Mouse (Mus musculus) MEL (cell line): ENCODE results near the gene Stk38l. TPM values are rescaled to one million over a fixed set of nuclear protein-coding genes. Genes with fewer than 3 reads are reported as not detected.

Experiments
- DNase-seq: peaks from one replicate; pipeline ENCODE4 v3.0.0; 2011; ENCODE audit warnings: low read depth, low spot score
- H3K27ac ChIP-seq: 2 replicates; pipeline ENCODE4 v1.5.1; 2012; ENCODE audit warnings: low read depth, mild to moderate bottlenecking, control low read depth, low read length, moderate library complexity; ENCODE audit not compliant: control insufficient read depth
- H3K27me3 ChIP-seq, 2 experiments: fragments of 150-350 bp in 1 of 2; sonication (generic) in 1 of 2; 2 replicates each; pipeline ENCODE4 v1.6.1; 2012; ENCODE audit warnings: low read length in 2 of 2, mild to moderate bottlenecking in 2 of 2, improper control_type of control experiment in 1 of 2, moderate library complexity in 1 of 2; ENCODE audit not compliant: insufficient read depth in 2 of 2, control insufficient read depth in 1 of 2
- H3K36me3 ChIP-seq, 2 experiments: 2 replicates each; pipeline ENCODE4 v1.6.1; 2012 to 2014; ENCODE audit warnings: low read length in 2 of 2, improper control_type of control experiment in 1 of 2, inconsistent platforms in 1 of 2, mild to moderate bottlenecking in 1 of 2; ENCODE audit not compliant: insufficient read depth in 2 of 2, control insufficient read depth in 1 of 2
- H3K4me1 ChIP-seq, 2 experiments: fragments of 150-350 bp in 1 of 2; sonication (generic) in 1 of 2; 2 replicates each; pipeline ENCODE4 v1.6.1; 2012; ENCODE audit warnings: low read length in 2 of 2, improper control_type of control experiment in 1 of 2, mild to moderate bottlenecking in 1 of 2; ENCODE audit not compliant: insufficient read depth in 2 of 2, control insufficient read depth in 1 of 2
- H3K4me3 ChIP-seq, 2 experiments: fragments of 150-350 bp in 1 of 2; sonication (generic) in 1 of 2; 2 replicates each; pipeline ENCODE4 v1.5.1; 2012; ENCODE audit warnings: low read depth in 2 of 2, low read length in 2 of 2, mild to moderate bottlenecking in 2 of 2, moderate library complexity in 2 of 2, control low read depth in 1 of 2, improper control_type of control experiment in 1 of 2; ENCODE audit not compliant: control insufficient read depth in 1 of 2, insufficient read depth in 1 of 2
- H3K79me2 ChIP-seq: 2 replicates; pipeline ENCODE4 v1.6.1; 2012; ENCODE audit warnings: mild to moderate bottlenecking, low read length, moderate library complexity; ENCODE audit not compliant: control insufficient read depth, poor library complexity, insufficient read depth
- H3K9ac ChIP-seq: 2 replicates; pipeline ENCODE4 v1.6.1; 2012; ENCODE audit warnings: low read depth, mild to moderate bottlenecking, control low read depth, low read length, moderate library complexity; ENCODE audit not compliant: control insufficient read depth, poor library complexity, severe bottlenecking
- H3K9me3 ChIP-seq: fragments of 150-350 bp; sonication (generic); replicated peaks from 2 replicates; pipeline ENCODE4 v1.6.1; 2012; ENCODE audit warnings: mild to moderate bottlenecking, low read length, improper control_type of control experiment, moderate library complexity; ENCODE audit not compliant: insufficient read depth
- BHLHE40 ChIP-seq: IDR thresholded peaks from 2 replicates; pipeline ENCODE4 v1.6.1; 2012; ENCODE audit warnings: low read depth, mild to moderate bottlenecking, inconsistent platforms, low read length, improper control_type of control experiment, borderline replicate concordance
- CTCF ChIP-seq, 3 experiments: IDR thresholded peaks in 2 of 3; conservative IDR thresholded peaks in 1 of 3; 2 replicates each; pipeline ENCODE4 v1.5.1; 2011 to 2012; ENCODE audit warnings: low read length in 3 of 3, low read depth in 2 of 3, mild to moderate bottlenecking in 2 of 3, improper control_type of control experiment in 1 of 3, inconsistent platforms in 1 of 3, mixed read lengths in 1 of 3, moderate library complexity in 1 of 3; ENCODE audit not compliant: control insufficient read depth in 1 of 3, insufficient read depth in 1 of 3, poor library complexity in 1 of 3, severe bottlenecking in 1 of 3
- ETS1 ChIP-seq: IDR thresholded peaks from 2 replicates; pipeline ENCODE4 v1.6.1; 2012; ENCODE audit warnings: low read depth, mild to moderate bottlenecking, inconsistent platforms, low read length, improper control_type of control experiment, moderate library complexity
- GATA1 ChIP-seq: IDR thresholded peaks from 2 replicates; pipeline ENCODE4 v1.6.1; 2011; ENCODE audit warnings: low read depth, low read length, improper control_type of control experiment
- KAT2A ChIP-seq: conservative IDR thresholded peaks from 2 replicates; pipeline ENCODE4 v1.6.1; 2012; ENCODE audit warnings: low read depth, low read length, improper control_type of control experiment, inconsistent platforms
- MAZ ChIP-seq: IDR thresholded peaks from 2 replicates; pipeline ENCODE4 v1.6.1; 2012; ENCODE audit warnings: low read depth, mild to moderate bottlenecking, inconsistent platforms, low read length, improper control_type of control experiment
- MXI1 ChIP-seq: IDR thresholded peaks from 2 replicates; pipeline ENCODE4 v1.6.1; 2011; ENCODE audit warnings: mild to moderate bottlenecking, low read depth, low read length, improper control_type of control experiment
- MYB ChIP-seq: IDR thresholded peaks from 2 replicates; pipeline ENCODE4 v1.6.1; 2011; ENCODE audit warnings: mild to moderate bottlenecking, low read depth, low read length, improper control_type of control experiment
- NELFE ChIP-seq: IDR thresholded peaks from 2 replicates; pipeline ENCODE4 v1.6.1; 2011; ENCODE audit warnings: low read depth, low read length, improper control_type of control experiment
- POLR2A ChIP-seq, 2 experiments: IDR thresholded peaks; 2 replicates each; pipeline ENCODE4 v1.6.1; 2011 to 2012; ENCODE audit warnings: low read length in 2 of 2, mild to moderate bottlenecking in 2 of 2, control low read depth in 1 of 2, improper control_type of control experiment in 1 of 2, low read depth in 1 of 2, moderate library complexity in 1 of 2; ENCODE audit not compliant: control insufficient read depth in 1 of 2, insufficient read depth in 1 of 2, poor library complexity in 1 of 2
- POLR2AphosphoS2 ChIP-seq: IDR thresholded peaks from 2 replicates; pipeline ENCODE4 v1.6.1; 2011; ENCODE audit warnings: low read length, improper control_type of control experiment
- RAD21 ChIP-seq: IDR thresholded peaks from 2 replicates; pipeline ENCODE4 v1.6.1; 2011; ENCODE audit warnings: mild to moderate bottlenecking, low read depth, low read length, improper control_type of control experiment
- SIN3A ChIP-seq: IDR thresholded peaks from 2 replicates; pipeline ENCODE4 v1.6.1; 2012; ENCODE audit warnings: low read length, improper control_type of control experiment, inconsistent platforms
- TBP ChIP-seq: IDR thresholded peaks from 2 replicates; pipeline ENCODE4 v1.8.0; 2011; ENCODE audit warnings: low read depth, low read length, improper control_type of control experiment
- USF1 ChIP-seq: IDR thresholded peaks from 2 replicates; pipeline ENCODE4 v1.6.1; 2014; ENCODE audit warnings: low read depth, mild to moderate bottlenecking, inconsistent platforms, low read length, improper control_type of control experiment, moderate library complexity
- USF2 ChIP-seq, 2 experiments: IDR thresholded peaks; 2 replicates each; pipeline ENCODE4 v1.6.1; 2011 to 2012; ENCODE audit warnings: improper control_type of control experiment in 2 of 2, low read length in 2 of 2, borderline replicate concordance in 1 of 2, inconsistent platforms in 1 of 2, low read depth in 1 of 2, mild to moderate bottlenecking in 1 of 2; ENCODE audit not compliant: insufficient read depth in 1 of 2
- ZC3H11A ChIP-seq: IDR thresholded peaks from 2 replicates; pipeline ENCODE4 v1.6.1; 2012; ENCODE audit warnings: low read depth, mild to moderate bottlenecking, inconsistent platforms, low read length, improper control_type of control experiment
- ZKSCAN1 ChIP-seq: IDR thresholded peaks from 2 replicates; pipeline ENCODE4 v1.6.1; 2012; ENCODE audit warnings: low read depth, mild to moderate bottlenecking, inconsistent platforms, low read length, improper control_type of control experiment, moderate library complexity
- ZNF384 ChIP-seq: IDR thresholded peaks from 2 replicates; pipeline ENCODE4 v1.6.1; 2012; ENCODE audit warnings: low read depth, mild to moderate bottlenecking, inconsistent platforms, low read length, improper control_type of control experiment
- polyA plus RNA-seq, 2 experiments: library from polyadenylated mRNA; stranded (reverse) in 1 of 2; unstranded in 1 of 2; fragments of >175 nt in 1 of 2; fragments of >200 nt in 1 of 2; gene quantifications; 2 replicates each; pipeline versions ENCODE4 v1.2.1 to v1.2.4; 2012; ENCODE audit warnings: low replicate concordance in 2 of 2, low read depth in 1 of 2; ENCODE audit not compliant: insufficient read length in 2 of 2, insufficient read depth in 1 of 2, missing spikeins in 1 of 2
- total RNA-seq: library from RNA; depleted of rRNA; stranded (reverse); fragments of 300-350 nt; gene quantifications from 2 replicates; pipeline ENCODE4 v1.2.3, GENCODE M21; 2012

Gene Stk38l
- total and polyA plus RNA-seq, 3 experiments = 5.1 to 9.2 TPM; not detected in 1

- no peak overlapping the region for H3K9ac ChIP-seq
- H3K27ac ChIP-seq = no peak overlapping the region
- H3K36me3 ChIP-seq = no peaks in the 10 kb centered on the region; a peak in 1 of 4 replicates
- no peak for DNase-seq
- no peaks in the 10 kb centered on the region for H3K9me3 ChIP-seq
- H3K79me2 ChIP-seq = no peaks in the 10 kb centered on the region
- TF ChIP-seq RAD21 = no peak
- TF ChIP-seq MAZ = no peak
- no peak for TF ChIP-seq MXI1
- no peak for TF ChIP-seq MYB
- no peak for TF ChIP-seq USF2 (IDR thresholded peaks at IDR 0.05; ENCODE audit: borderline replicate concordance in 1 of 2, insufficient read depth in 1 of 2, low read depth in 1 of 2, low read length in 2 of 2)
- no peak for TF ChIP-seq NELFE
- TF ChIP-seq ZNF384 = no peak
- no peak for TF ChIP-seq GATA1
- no peak for TF ChIP-seq SIN3A
- TF ChIP-seq TBP = no peak
- TF ChIP-seq KAT2A = no peak
- no peak for TF ChIP-seq ETS1
- TF ChIP-seq BHLHE40 = no peak
- no peak for TF ChIP-seq POLR2AphosphoS2
- no peak for TF ChIP-seq ZC3H11A
- H3K27me3 ChIP-seq = no peaks in the 10 kb centered on the region
- H3K4me3 ChIP-seq = no peak overlapping the region
- H3K4me1 ChIP-seq = peaks cover 0 to 5% of the 10 kb centered on the region in 2 experiments; a peak in 2 of 4 replicates
Observed at GRCm38 (mm10) chr6:146697767-146698166, 27.0 kb upstream of the Stk38l start.

- Histone ChIP-seq H3K9ac (no peak overlapping the region), H3K9me3 (no peaks in the 10 kb centered on the region), H3K4me1 (peaks cover 2 to 10% of the 10 kb centered on the region in 2 experiments; a peak in 2 of 4 replicates), H3K4me3 (no peak overlapping the region), H3K79me2 (no peaks in the 10 kb centered on the region), H3K27me3 (no peaks in the 10 kb centered on the region), H3K27ac (no peak overlapping the region), H3K36me3 (peaks cover 0 to 4% of the 10 kb centered on the region in 2 experiments; a peak in 2 of 4 replicates)
- TF ChIP-seq CTCF (IDR thresholded peaks at IDR 0.05 in 2 of 3, conservative IDR thresholded peaks at IDR 0.05 in 1 of 3; ENCODE audit: control insufficient read depth in 1 of 3, insufficient read depth in 1 of 3, low read depth in 2 of 3, low read length in 3 of 3, poor library complexity in 1 of 3, severe bottlenecking in 1 of 3) (no peak), POLR2A (IDR thresholded peaks at IDR 0.05; ENCODE audit: control insufficient read depth in 1 of 2, insufficient read depth in 1 of 2, low read depth in 1 of 2, low read length in 2 of 2, poor library complexity in 1 of 2) (no peak), ZKSCAN1 (no peak), MXI1 (no peak), MAZ (no peak), USF1 (no peak)
- DNase-seq = no peak
Observed at GRCm38 (mm10) chr6:146698376-146698775, 26.4 kb upstream of the Stk38l start.
